Mouse (Mus musculus) intestine, embryonic 16.5 days (tissue): ENCODE results near the gene Rasgrf2. TPM values are rescaled to one million over a fixed set of nuclear protein-coding genes. Genes with fewer than 3 reads are reported as not detected.
A peak's percentile ranks its signal among the peaks of the same experiment; 100 is the strongest.

Source experiments
- ATAC-seq: fragments of 200-750 bp; cut with Nextera tagmentation; 2 replicates; pipeline ENCODE4 v1.8.0; 2017; ENCODE audit warnings: moderate TSS enrichment, moderate library complexity
- H3K27ac ChIP-seq: fragments of 300-500 bp; sonication (generic); 2 replicates; pipeline ENCODE4 v1.5.1; 2014; ENCODE audit warnings: mild to moderate bottlenecking, low read length
- H3K27me3 ChIP-seq: fragments of 300-500 bp; sonication (generic); replicated peaks from 2 replicates; pipeline ENCODE4 v1.6.1; 2014; ENCODE audit warnings: low read length, control low read depth, mixed read lengths; ENCODE audit not compliant: control insufficient read depth, insufficient read depth
- H3K36me3 ChIP-seq: fragments of 300-500 bp; sonication (generic); 2 replicates; pipeline ENCODE4 v1.6.1; 2014; ENCODE audit warnings: low read length, control low read depth; ENCODE audit not compliant: control insufficient read depth, insufficient read depth
- H3K4me1 ChIP-seq: fragments of 300-500 bp; sonication (generic); 2 replicates; pipeline ENCODE4 v1.6.1; 2014; ENCODE audit warnings: low read length, control low read depth, mixed read lengths; ENCODE audit not compliant: control insufficient read depth, insufficient read depth
- H3K4me2 ChIP-seq: fragments of 300-500 bp; sonication (generic); 2 replicates; pipeline ENCODE4 v1.6.1; 2014; ENCODE audit warnings: low read depth, low read length, control low read depth
- H3K4me3 ChIP-seq: fragments of 300-500 bp; sonication (generic); 2 replicates; pipeline ENCODE4 v1.5.1; 2014; ENCODE audit warnings: mild to moderate bottlenecking, low read length
- H3K9ac ChIP-seq: fragments of 300-500 bp; sonication (generic); 2 replicates; pipeline ENCODE4 v1.6.1; 2014; ENCODE audit warnings: low read depth, low read length
- H3K9me3 ChIP-seq: fragments of 300-500 bp; sonication (generic); 2 replicates; pipeline ENCODE4 v1.6.1; 2016; ENCODE audit warnings: low read length, control low read depth; ENCODE audit not compliant: control insufficient read depth
- WGBS: fragments of 180-500 bp; shearing (Covaris S2); extraction: QIAGEN DNeasy Blood & Tissue Kit; methylation state at CpG from one replicate; pipeline ENCODE4 v1.1.7; 2014; 5-methylcytosine and 5-hydroxymethylcytosine counted together
- polyA plus RNA-seq: library from polyadenylated mRNA; unstranded; fragments of >200 nt; fragmentation: Nextera tagmentation; extraction: Ambion mirVana; gene quantifications from 2 replicates; pipeline ENCODE4 v1.2.1, GENCODE M21; 2015

Rasgrf2 gene
- polyA plus RNA-seq, 1 experiment from 2014 or later = 3.2 TPM

GRCm38 (mm10) chr13:91937232-91937631, 194.2 kb downstream of the Rasgrf2 start:
- H3K36me3 ChIP-seq = no peaks in the 10 kb centered on the region
- H3K4me3 ChIP-seq = no peak overlapping the region
- H3K4me2 ChIP-seq = no peak overlapping the region
- no peaks in the 10 kb centered on the region for H3K4me1 ChIP-seq
- H3K27ac ChIP-seq = no peak overlapping the region
- H3K27me3 ChIP-seq = no peaks in the 10 kb centered on the region
- no peak for ATAC-seq
- H3K9me3 ChIP-seq = no peaks in the 10 kb centered on the region
- H3K9ac ChIP-seq = no peak overlapping the region
- 76% methylated on average over 2 of the region's 2 CpGs for WGBS

- H3K36me3 ChIP-seq = no peaks in the 10 kb centered on the region
- H3K9me3 ChIP-seq = no peaks in the 10 kb centered on the region
- H3K4me2 ChIP-seq = no peak overlapping the region
- 89% methylated on average over 1 of the region's 1 CpGs for WGBS
- H3K27ac ChIP-seq = no peak overlapping the region
- H3K9ac ChIP-seq = no peak overlapping the region
- no peak for ATAC-seq
- no peaks in the 10 kb centered on the region for H3K27me3 ChIP-seq
- no peaks in the 10 kb centered on the region for H3K4me1 ChIP-seq
- H3K4me3 ChIP-seq = no peak overlapping the region
Observed at GRCm38 (mm10) chr13:91932122-91932521, 199.3 kb downstream of the Rasgrf2 start.

- Histone ChIP-seq H3K36me3 (no peaks in the 10 kb centered on the region), H3K9ac (no peak overlapping the region), H3K27ac (no peak overlapping the region), H3K4me1 (no peaks in the 10 kb centered on the region), H3K27me3 (no peaks in the 10 kb centered on the region), H3K4me3 (no peak overlapping the region), H3K4me2 (no peak overlapping the region), H3K9me3 (no peaks in the 10 kb centered on the region)
- 50% methylated on average over 7 of the region's 7 CpGs for WGBS
- ATAC-seq = no peak
Observed at GRCm38 (mm10) chr13:91929943-91930726, 201.3 kb downstream of the Rasgrf2 start.

- H3K4me1 ChIP-seq = no peaks in the 10 kb centered on the region
- no peaks in the 10 kb centered on the region for H3K36me3 ChIP-seq
- no peak overlapping the region for H3K27ac ChIP-seq
Observed at GRCm38 (mm10) chr13:91928605-91929389, 202.7 kb downstream of the Rasgrf2 start.

GRCm38 (mm10) chr13:91921010-91921409, 210.4 kb downstream of the Rasgrf2 start:
- no peak for ATAC-seq
- Histone ChIP-seq H3K27ac (no peak overlapping the region), H3K4me3 (no peak overlapping the region), H3K4me2 (no peak overlapping the region), H3K9me3 (no peaks in the 10 kb centered on the region), H3K9ac (no peak overlapping the region), H3K36me3 (no peaks in the 10 kb centered on the region), H3K4me1 (no peaks in the 10 kb centered on the region), H3K27me3 (no peaks in the 10 kb centered on the region)
- WGBS = 66% methylated on average over 3 of the region's 3 CpGs

More at GRCm38 (mm10) chr13:91928605-91929389, 202.7 kb downstream of the Rasgrf2 start:
- WGBS = 78% methylated on average over 4 of the region's 4 CpGs
- Histone ChIP-seq H3K4me2 (no peak overlapping the region), H3K9me3 (no peaks in the 10 kb centered on the region), H3K27me3 (no peaks in the 10 kb centered on the region), H3K9ac (no peak overlapping the region), H3K4me3 (no peak overlapping the region)
- no peak for ATAC-seq

GRCm38 (mm10) chr13:91918764-91919163, 212.7 kb downstream of the Rasgrf2 start:
- Histone ChIP-seq H3K9me3 (no peaks in the 10 kb centered on the region), H3K27me3 (no peaks in the 10 kb centered on the region), H3K9ac (no peak overlapping the region), H3K36me3 (no peaks in the 10 kb centered on the region), H3K4me2 (no peak overlapping the region), H3K27ac (no peak overlapping the region), H3K4me3 (no peak overlapping the region), H3K4me1 (no peaks in the 10 kb centered on the region)
- 90% methylated on average over 5 of the region's 5 CpGs for WGBS
- ATAC-seq = no peak

GRCm38 (mm10) chr13:91917835-91918234, 213.6 kb downstream of the Rasgrf2 start:
- no peak for ATAC-seq

GRCm38 (mm10) chr13:91916308-91916707, 215.1 kb downstream of the Rasgrf2 start:
- no peak for ATAC-seq
- WGBS = 85% methylated on average over 5 of the region's 5 CpGs

More at GRCm38 (mm10) chr13:91917835-91918234, 213.6 kb downstream of the Rasgrf2 start:
- H3K27me3 ChIP-seq = no peaks in the 10 kb centered on the region
- H3K27ac ChIP-seq = no peak overlapping the region
- no peaks in the 10 kb centered on the region for H3K36me3 ChIP-seq
- WGBS = 75% methylated on average over 2 of the region's 2 CpGs
- no peaks in the 10 kb centered on the region for H3K4me1 ChIP-seq
- no peak overlapping the region for H3K4me2 ChIP-seq
- H3K9me3 ChIP-seq = no peaks in the 10 kb centered on the region
- H3K9ac ChIP-seq = no peak overlapping the region
- no peak overlapping the region for H3K4me3 ChIP-seq

GRCm38 (mm10) chr13:91915582-91916239, 215.7 kb downstream of the Rasgrf2 start:
- ATAC-seq = 0 out of 2 replicates have a peak, but pooled peaks have one; percentile 26
- Histone ChIP-seq H3K27ac (no peak overlapping the region), H3K9ac (no peak overlapping the region), H3K4me3 (no peak overlapping the region), H3K9me3 (no peaks in the 10 kb centered on the region), H3K36me3 (no peaks in the 10 kb centered on the region), H3K27me3 (no peaks in the 10 kb centered on the region), H3K4me2 (no peak overlapping the region), H3K4me1 (peaks cover 4% of the 10 kb centered on the region; the same call in 1 of the 2 replicates)
- WGBS = 78% methylated on average over 6 of the region's 6 CpGs

More at GRCm38 (mm10) chr13:91916308-91916707, 215.1 kb downstream of the Rasgrf2 start:
- H3K4me3 ChIP-seq = no peak overlapping the region
- H3K27me3 ChIP-seq = no peaks in the 10 kb centered on the region
- no peaks in the 10 kb centered on the region for H3K36me3 ChIP-seq
- no peak overlapping the region for H3K4me2 ChIP-seq
- H3K4me1 ChIP-seq = 0 out of 2 replicates have a peak, but pooled peaks cover under 1% of the 10 kb centered on the region
- no peaks in the 10 kb centered on the region for H3K9me3 ChIP-seq
- H3K27ac ChIP-seq = no peak overlapping the region
- H3K9ac ChIP-seq = no peak overlapping the region
